Mouse (Mus musculus) neutrophil, adult 59 days (primary cell): ENCODE measurements around the gene Draxin. TPM values are rescaled to one million over a fixed set of nuclear protein-coding genes. Genes with fewer than 3 reads are reported as not detected.

ENCODE experiments used
- total RNA-seq, 2 experiments: library from RNA; stranded (reverse); gene quantifications; 1 replicate in 1 of 2; 2 replicates in 1 of 2; pipeline ENCODE4 v1.2.4; 2023

Draxin gene
- total RNA-seq = not detected

DNA sequence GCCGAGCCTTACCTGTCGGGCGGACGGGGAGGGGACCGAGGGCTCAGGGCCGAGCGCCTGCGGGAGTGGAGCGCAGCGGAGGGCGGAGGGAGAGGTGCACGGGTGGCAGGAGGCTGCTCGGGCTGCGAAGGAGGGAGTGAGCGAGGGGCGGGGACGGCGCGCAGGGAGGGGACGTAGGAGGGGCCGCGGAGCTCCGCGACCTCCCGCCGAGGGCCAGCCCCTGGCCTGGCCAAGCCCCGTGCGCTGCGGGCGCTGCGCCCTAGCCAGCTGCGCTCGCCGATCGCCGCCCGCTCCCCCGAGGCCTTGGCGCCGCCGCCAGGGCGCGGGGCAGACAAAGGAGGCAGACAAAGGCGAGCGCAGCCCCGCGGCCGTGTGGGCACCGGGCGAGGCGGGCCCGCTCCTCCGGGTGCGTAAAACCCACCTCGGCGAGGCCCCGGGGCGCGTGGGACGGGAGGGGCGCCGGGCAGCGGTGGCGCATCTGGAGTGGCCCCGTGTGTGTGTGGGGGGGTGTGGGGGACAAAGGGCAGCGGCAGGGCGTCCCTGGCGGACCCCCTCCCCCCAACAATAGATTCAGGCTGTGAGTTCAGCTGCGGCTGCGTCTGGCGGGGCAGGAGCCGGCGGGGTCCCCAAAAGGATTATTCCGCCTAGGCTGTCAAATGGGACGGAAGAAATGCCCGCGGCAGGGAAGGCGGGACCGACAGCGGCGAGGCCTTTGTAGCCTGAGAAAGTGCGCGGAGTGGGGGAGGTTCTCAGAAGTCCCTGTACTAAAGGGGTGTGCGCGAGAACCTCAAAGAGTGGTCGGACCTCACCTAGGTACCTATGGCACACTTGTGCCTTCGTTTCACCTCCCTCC is at the start of gene Draxin:
TSS of gene Draxin (minus strand) at position 138 of the 853 bp plus-strand sequence.

DNA sequence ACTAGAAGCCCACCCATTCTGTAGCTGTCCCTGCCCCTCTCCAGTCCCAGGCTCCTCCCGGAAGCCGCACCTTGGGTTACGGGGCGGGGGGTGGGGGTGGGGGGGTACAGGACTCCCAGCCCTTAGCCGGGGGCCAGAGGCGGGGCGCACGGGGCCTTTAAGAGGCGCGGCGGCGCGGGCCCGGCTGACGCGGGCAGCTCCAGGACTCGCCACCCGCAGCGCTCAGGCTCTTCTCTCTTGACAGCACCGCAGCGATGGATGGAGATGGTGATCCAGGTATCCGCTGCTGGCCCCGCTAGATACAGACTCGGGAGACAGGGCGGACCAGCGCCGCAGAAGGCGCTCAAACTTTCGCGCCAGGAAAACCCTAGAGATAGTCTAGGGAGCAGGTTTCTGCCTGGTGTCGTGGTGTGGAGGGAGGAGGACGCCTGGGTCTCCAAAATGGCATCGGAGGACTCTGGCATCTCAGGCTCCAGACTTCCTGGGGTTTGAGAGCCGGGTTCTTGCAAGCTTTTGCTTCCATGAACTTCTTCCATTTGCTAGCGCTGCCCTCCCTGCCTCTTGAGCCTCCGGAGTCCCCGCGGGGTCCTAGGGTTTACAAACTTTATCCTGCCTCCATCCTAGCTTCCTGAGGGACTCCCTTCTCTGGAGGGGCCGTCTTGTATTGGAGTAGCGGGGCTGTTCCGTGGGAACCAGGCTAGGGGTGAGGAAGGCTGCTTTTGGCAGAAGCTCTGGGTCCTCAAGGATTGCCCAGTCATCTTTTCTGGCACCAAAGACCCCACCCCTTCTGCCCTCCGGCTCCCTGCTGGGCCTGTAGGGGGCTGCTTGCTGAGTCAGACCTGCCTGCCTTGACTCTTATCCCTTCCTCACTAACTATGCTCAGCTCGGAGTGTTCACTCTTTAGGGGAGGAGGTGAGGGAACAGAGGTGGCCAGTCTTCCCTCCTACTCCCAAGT is 30.2 kb upstream of the Draxin start, which contains the start of the genes Fbxo44 and Fbxo2:
TSS of gene Fbxo44 (minus strand) at position 47 of the 955 bp plus-strand sequence.
TSS of gene Fbxo2 (plus strand) at position 186 of the 955 bp plus-strand sequence.

DNA sequence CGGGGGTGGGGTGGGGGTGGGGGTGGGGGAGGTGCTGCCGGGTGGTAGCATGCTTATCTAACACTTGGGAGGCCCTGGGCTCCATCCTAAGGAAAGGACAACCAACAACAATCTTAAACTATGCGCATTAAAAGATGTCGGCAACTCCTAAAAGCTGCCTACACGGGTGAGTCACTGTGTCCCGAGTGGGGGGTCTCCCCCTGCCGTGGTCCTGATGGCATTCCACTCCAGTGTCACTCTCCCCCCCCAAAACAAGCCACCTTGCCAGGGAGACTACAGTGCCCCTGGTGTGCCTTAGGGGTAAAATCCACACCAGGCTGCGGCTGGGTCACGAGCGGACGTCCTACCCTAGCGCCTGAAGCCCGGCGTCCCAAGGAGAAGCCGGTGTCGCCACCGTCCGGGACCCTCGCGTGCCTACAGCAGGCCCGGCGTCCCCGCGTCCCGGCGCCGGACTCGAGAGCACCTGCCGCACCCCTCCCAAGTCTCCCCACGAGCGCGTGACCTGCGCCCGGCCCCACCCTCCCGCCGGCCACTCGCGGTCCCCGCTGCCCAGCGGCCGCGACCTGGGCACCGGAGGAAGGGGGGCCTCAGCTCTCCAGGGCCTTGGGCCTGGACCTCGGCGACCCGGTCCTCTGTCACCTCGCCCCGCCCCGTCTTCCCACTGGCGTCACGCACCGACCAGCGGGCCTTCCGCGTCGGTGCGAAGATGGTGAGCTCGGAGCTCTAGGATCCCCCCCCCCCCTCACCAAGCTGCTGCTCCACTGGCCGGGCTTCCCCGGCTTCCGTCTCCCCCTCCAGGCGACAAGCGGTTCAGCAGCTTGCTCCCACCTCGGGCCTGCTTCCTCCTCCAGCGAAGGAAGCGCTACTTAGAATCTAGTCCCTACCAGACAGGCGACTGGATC is 21.0 kb upstream of the Draxin start, which contains the start of gene Fbxo6:
TSS of gene Fbxo6 (minus strand) at position 874 of the 902 bp plus-strand sequence.

GRCm38 (mm10) chr4:148130133-148130532 is 365 bp downstream of the Draxin start, which contains the start of gene Mad2l2:
Gene Mad2l2 (plus strand): TSS chr4:148130384.

DNA sequence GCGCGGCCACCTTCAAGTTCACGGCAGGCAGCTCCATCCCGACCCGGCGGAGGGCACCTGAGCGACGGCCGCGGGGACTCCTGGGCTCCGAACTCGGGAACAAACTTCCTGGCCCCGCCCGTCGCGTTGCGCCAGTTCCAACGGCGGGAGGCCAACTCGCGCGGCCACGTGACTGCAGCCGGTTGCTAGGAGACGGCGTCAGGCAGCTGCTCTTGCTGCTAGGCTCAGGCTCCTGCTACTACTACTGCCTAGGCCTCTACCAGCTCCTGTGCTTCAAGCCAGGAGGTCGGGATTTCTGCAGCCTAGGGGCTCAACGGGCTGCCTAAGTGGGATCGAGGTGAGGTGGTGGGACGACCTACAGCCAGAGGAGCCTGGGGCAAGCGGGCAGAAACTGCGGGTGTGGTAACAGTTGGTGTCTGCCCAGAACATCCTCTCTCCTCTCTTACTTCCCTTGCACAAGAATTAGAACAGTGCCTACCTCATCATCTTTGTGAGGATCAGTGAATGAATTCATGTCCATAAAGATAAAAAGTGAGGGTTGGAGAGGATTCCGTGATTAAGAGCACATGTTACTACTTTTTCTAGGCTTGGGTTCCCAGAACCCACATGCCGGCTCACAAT is 42.5 kb downstream of the Draxin start, which contains the start of gene Agtrap:
TSS of gene Agtrap (minus strand) at position 125 of the 621 bp plus-strand sequence.

Other genes with a start within 250 kb of the Draxin start
- gene Mfn2, start 226.0 kb downstream of the Draxin start, total RNA-seq = 10 to 100 TPM; 52.0 to 55.5 TPM
- 10 to 100 TPM; 20.2 to 20.7 TPM for gene Plod1, start 193.9 kb downstream of the Draxin start, total RNA-seq
- 10 to 100 TPM; 59.4 to 61.8 TPM for gene 2510039O18Rik, start 189.8 kb downstream of the Draxin start, total RNA-seq
- gene Nppb, start 144.9 kb downstream of the Draxin start, total RNA-seq = not detected
- gene Nppa, start 130.0 kb downstream of the Draxin start, total RNA-seq = not detected
- 10 to 100 TPM in 1 of 2 experiments, 1 to 10 TPM in 1; 9.6 to 12.2 TPM for gene Clcn6, start 91.9 kb downstream of the Draxin start, total RNA-seq
- 10 to 100 TPM; 11.4 to 12.5 TPM for gene Mthfr, start 91.6 kb downstream of the Draxin start, total RNA-seq
- gene Agtrap, start 42.7 kb downstream of the Draxin start, total RNA-seq = 10 to 100 TPM; 59.8 to 67.7 TPM
- 10 to 100 TPM in 1 of 2 experiments, 1 to 10 TPM in 1; 9.2 to 12.4 TPM for gene Mad2l2, start 314 bp downstream of the Draxin start, total RNA-seq
- gene Fbxo6, start 21.4 kb upstream of the Draxin start, total RNA-seq = 10 to 100 TPM; 14.8 to 19.8 TPM
- 1 to 10 TPM; 1.1 to 1.3 TPM for gene Fbxo44, start 29.8 kb upstream of the Draxin start, total RNA-seq
- not detected for gene Fbxo2, start 29.9 kb upstream of the Draxin start, total RNA-seq
- gene Disp3, start 157.3 kb upstream of the Draxin start, total RNA-seq = not detected